Mouse (Mus musculus): ENCODE measurements around the gene Vmn1r218. TPM values are rescaled to one million over a fixed set of nuclear protein-coding genes. Genes with fewer than 3 reads are reported as not detected.
A peak's percentile ranks its signal among the peaks of the same experiment; 100 is the strongest.
"Not testable (repeated sequence)": the region's sequence is repeated elsewhere in the genome, so short reads cannot be mapped to it uniquely, and the experiment has no call there.

The Vmn1r218 gene
- total RNA-seq (2014; rRNA removed): not detected in 2 replicates
- not detected in 2 replicates for polyA plus RNA-seq (2015; fragmentation: Nextera tagmentation; extraction: Ambion mirVana)

DNA sequence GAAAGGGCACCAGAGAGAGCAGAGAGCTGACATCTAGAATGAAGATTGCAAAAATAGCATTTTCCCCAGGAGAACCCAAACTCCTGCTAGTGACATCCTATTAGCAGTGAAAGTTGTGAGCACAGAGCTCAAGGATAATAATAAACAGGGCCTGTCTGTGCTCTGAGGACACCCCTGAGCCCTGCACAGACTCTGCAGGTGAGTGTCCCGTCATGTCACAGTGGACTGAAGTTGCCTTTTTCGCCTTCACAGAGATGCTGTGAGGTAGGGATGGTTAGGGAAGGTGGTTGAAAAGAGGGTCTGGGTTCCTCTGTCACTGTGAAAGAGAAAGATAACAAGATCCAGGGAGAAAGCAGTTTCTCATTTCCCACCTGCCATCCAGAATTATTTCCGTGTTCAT is at the start of gene Vmn1r218:
Vmn1r218 (plus strand) TSS at position 57 of the 400 bp plus-strand sequence.
- no peak for TF ChIP-seq CTCF (IDR thresholded peaks at IDR 0.05)
- ATAC-seq (ENCODE audit: low FRiP score) (no peak), DNase-seq (ENCODE audit: low spot score) (peak; percentile 5)
- no peak within 1 kb of the TSS for H3K9ac ChIP-seq (replicated peaks; ENCODE audit: low read length, poor library complexity, severe bottlenecking)
- no peaks in the 10 kb centered on the region for H3K27me3 ChIP-seq (ENCODE audit: insufficient read depth, low read length)
- H3K4me1 ChIP-seq (ENCODE audit: insufficient read depth, low read length): no peaks in the 10 kb centered on the region
- 67% methylated on average over 3 of the region's 3 CpGs for WGBS
- no peak within 1 kb of the TSS for H3K4me2 ChIP-seq (ENCODE audit: low read depth, low read length, poor library complexity, severe bottlenecking)
- H3K9me3 ChIP-seq (ENCODE audit: low read length): no peaks in the 10 kb centered on the region
- H3K36me3 ChIP-seq (ENCODE audit: insufficient read depth, low read length): no peaks in the 10 kb centered on the region
- no peak within 1 kb of the TSS for H3K4me3 ChIP-seq (ENCODE audit: low read depth, low read length)
- no peak within 1 kb of the TSS for H3K27ac ChIP-seq (ENCODE audit: low read depth, low read length)

DNA sequence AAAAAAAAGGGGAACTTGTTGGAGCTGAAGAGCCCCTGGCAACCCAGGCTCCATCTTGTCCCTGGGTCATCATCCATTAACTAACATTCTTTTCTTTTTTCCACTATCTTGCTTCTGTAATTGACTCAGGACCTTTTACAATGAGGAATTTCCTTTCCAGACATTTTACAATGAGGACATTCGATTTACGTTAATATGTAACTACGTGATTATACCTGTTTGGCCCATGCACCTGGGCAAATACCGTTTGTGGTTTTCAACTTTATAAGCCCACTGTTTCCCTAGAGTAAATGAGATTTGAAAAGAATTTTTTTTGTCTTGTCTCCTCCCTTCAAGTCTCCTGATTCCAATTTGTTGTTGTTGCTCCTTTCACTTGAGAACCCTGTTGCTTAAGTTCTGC is 38.6 kb upstream of the Vmn1r218 start:
- WGBS: 95% methylated on average over 4 of the region's 4 CpGs
- TF ChIP-seq CTCF (IDR thresholded peaks at IDR 0.05): no peak
- no peak overlapping the region for H3K4me3 ChIP-seq (ENCODE audit: low read depth, low read length)
- no peak overlapping the region for H3K27ac ChIP-seq (ENCODE audit: low read depth, low read length)
- no peaks in the 10 kb centered on the region for H3K9me3 ChIP-seq (ENCODE audit: low read length)
- no peaks in the 10 kb centered on the region for H3K36me3 ChIP-seq (ENCODE audit: insufficient read depth, low read length)
- DNase-seq (ENCODE audit: low spot score) (no peak), ATAC-seq (ENCODE audit: low FRiP score) (no peak)
- no peak overlapping the region for H3K4me2 ChIP-seq (ENCODE audit: low read depth, low read length, poor library complexity, severe bottlenecking)
- no peaks in the 10 kb centered on the region for H3K4me1 ChIP-seq (ENCODE audit: insufficient read depth, low read length)
- no peaks in the 10 kb centered on the region for H3K27me3 ChIP-seq (ENCODE audit: insufficient read depth, low read length)
- H3K9ac ChIP-seq (replicated peaks; ENCODE audit: low read length, poor library complexity, severe bottlenecking): no peak overlapping the region

DNA sequence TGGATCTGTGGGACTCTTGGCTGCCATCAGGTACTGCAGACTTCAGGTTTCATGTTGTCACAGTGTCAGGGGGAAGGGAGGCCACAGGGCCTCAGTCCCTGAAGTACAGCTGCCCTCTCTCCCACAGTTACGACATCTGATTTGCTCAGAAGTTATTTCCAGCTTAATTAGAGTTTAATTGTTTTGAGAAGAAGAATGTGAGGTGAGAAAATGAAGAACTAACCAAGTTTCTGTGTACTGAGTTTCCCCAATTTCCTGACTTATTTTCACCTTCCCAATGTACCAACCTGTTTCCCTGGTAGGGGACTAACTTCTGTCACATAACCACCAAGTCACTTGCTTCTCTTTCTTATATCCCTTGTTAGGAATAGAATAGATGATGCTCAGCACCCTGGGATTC is 14.8 kb upstream of the Vmn1r218 start, which contains the start of gene Vmn1r217:
Vmn1r217 (minus strand) TSS at position 101 of the 400 bp plus-strand sequence.
- not testable (repeated sequence) for H3K9me3 ChIP-seq (ENCODE audit: low read length); DNase-seq (ENCODE audit: low spot score); ATAC-seq (ENCODE audit: low FRiP score); H3K4me2 ChIP-seq (ENCODE audit: low read depth, low read length, poor library complexity, severe bottlenecking); H3K36me3 ChIP-seq (ENCODE audit: insufficient read depth, low read length); H3K4me1 ChIP-seq (ENCODE audit: insufficient read depth, low read length); H3K9ac ChIP-seq (replicated peaks; ENCODE audit: low read length, poor library complexity, severe bottlenecking); H3K27me3 ChIP-seq (ENCODE audit: insufficient read depth, low read length); H3K4me3 ChIP-seq (ENCODE audit: low read depth, low read length); H3K27ac ChIP-seq (ENCODE audit: low read depth, low read length)
- 77% methylated on average over 1 of the region's 1 CpGs for WGBS

DNA sequence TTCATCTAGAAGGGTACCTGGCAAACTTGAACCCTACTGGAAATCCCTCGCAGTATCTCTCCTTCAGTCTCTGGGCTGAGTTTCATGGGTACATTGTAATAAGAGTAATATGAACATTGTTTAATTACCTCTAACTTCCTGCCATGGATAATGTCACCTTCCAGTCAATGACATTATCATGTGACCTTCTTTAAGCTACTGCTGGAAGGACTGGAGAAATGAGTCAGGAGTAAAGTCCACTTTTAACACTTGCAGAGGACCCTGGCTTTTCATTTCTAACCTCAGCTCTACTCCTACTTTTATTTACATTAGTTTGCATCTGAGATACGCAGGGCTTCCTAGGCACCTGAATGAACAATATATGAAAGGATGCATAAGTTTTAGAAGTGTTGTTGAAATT is 12.3 kb upstream of the Vmn1r218 start:
- no peaks in the 10 kb centered on the region for H3K4me1 ChIP-seq (ENCODE audit: insufficient read depth, low read length)
- no peak for DNase-seq (ENCODE audit: low spot score)
- ATAC-seq (ENCODE audit: low FRiP score): no peak
- 90% methylated on average over 2 of the region's 2 CpGs for WGBS
- no peaks in the 10 kb centered on the region for H3K27me3 ChIP-seq (ENCODE audit: insufficient read depth, low read length)
- TF ChIP-seq CTCF (IDR thresholded peaks at IDR 0.05): no peak
- no peak overlapping the region for H3K9ac ChIP-seq (replicated peaks; ENCODE audit: low read length, poor library complexity, severe bottlenecking)
- H3K9me3 ChIP-seq (ENCODE audit: low read length): no peaks in the 10 kb centered on the region
- H3K4me3 ChIP-seq (ENCODE audit: low read depth, low read length): no peak overlapping the region
- H3K36me3 ChIP-seq (ENCODE audit: insufficient read depth, low read length): no peaks in the 10 kb centered on the region
- no peak overlapping the region for H3K27ac ChIP-seq (ENCODE audit: low read depth, low read length)
- no peak overlapping the region for H3K4me2 ChIP-seq (ENCODE audit: low read depth, low read length, poor library complexity, severe bottlenecking)

DNA sequence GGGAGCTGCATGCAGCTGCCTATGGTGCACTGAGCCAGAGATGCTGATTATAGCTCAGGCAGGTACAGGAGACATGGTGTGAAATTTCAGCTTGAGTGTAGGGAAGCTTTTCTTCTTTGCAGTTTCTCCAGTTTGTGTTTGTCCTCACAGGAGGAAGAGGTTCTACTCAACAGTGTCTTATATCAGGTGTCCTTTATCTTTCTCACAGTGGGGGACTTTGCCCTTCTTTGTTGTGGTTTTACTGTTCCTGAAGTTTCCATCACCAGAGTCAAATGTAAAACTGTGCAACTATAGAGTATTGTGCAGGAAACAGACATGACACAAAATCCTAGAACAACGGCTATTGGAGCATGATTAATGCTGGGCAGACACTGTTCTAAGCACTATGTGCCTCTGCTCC is 546 bp downstream of the Vmn1r218 start:
- no peaks in the 10 kb centered on the region for H3K36me3 ChIP-seq (ENCODE audit: insufficient read depth, low read length)
- H3K27ac ChIP-seq (ENCODE audit: low read depth, low read length): no peak overlapping the region
- no peaks in the 10 kb centered on the region for H3K4me1 ChIP-seq (ENCODE audit: insufficient read depth, low read length)
- 54% methylated on average over 1 of the region's 1 CpGs for WGBS
- no peak overlapping the region for H3K9ac ChIP-seq (replicated peaks; ENCODE audit: low read length, poor library complexity, severe bottlenecking)
- no peak overlapping the region for H3K4me3 ChIP-seq (ENCODE audit: low read depth, low read length)
- DNase-seq (ENCODE audit: low spot score) (no peak), ATAC-seq (ENCODE audit: low FRiP score) (no peak)
- no peak for TF ChIP-seq CTCF (IDR thresholded peaks at IDR 0.05)
- H3K9me3 ChIP-seq (ENCODE audit: low read length): no peaks in the 10 kb centered on the region
- H3K4me2 ChIP-seq (ENCODE audit: low read depth, low read length, poor library complexity, severe bottlenecking): no peak overlapping the region
- no peaks in the 10 kb centered on the region for H3K27me3 ChIP-seq (ENCODE audit: insufficient read depth, low read length)

DNA sequence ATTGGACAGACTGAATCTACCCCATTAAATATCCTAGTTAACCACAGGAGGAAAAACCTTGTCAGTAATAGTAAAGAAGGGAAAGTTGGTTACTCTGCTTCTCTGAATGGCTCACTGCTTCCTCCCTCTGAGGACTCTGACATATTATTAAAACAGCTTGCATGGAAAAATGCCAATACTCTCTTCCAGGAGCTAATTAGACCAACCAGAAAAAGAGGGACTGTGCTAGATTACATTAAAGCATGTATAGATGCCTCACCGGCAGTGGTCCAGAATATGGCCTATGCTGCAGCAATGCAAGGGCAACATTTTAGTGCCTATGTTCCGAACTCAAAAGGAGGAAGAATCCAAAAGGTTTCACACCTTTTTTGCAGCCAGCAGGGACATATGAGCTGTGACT is 5.9 kb downstream of the Vmn1r218 start:
- no peak overlapping the region for H3K4me3 ChIP-seq (ENCODE audit: low read depth, low read length)
- no peak overlapping the region for H3K27ac ChIP-seq (ENCODE audit: low read depth, low read length)
- TF ChIP-seq CTCF (IDR thresholded peaks at IDR 0.05): no peak
- no peaks in the 10 kb centered on the region for H3K27me3 ChIP-seq (ENCODE audit: insufficient read depth, low read length)
- DNase-seq (ENCODE audit: low spot score) (peak; percentile 49), ATAC-seq (ENCODE audit: low FRiP score) (no peak)
- no peaks in the 10 kb centered on the region for H3K9me3 ChIP-seq (ENCODE audit: low read length)
- no peak overlapping the region for H3K9ac ChIP-seq (replicated peaks; ENCODE audit: low read length, poor library complexity, severe bottlenecking)
- no peaks in the 10 kb centered on the region for H3K4me1 ChIP-seq (ENCODE audit: insufficient read depth, low read length)
- H3K4me2 ChIP-seq (ENCODE audit: low read depth, low read length, poor library complexity, severe bottlenecking): no peak overlapping the region
- no peaks in the 10 kb centered on the region for H3K36me3 ChIP-seq (ENCODE audit: insufficient read depth, low read length)
- WGBS: 82% methylated on average over 2 of the region's 2 CpGs
